Mouse (Mus musculus) erythroblast, embryonic 14.5 days (primary cell): Measurements from ENCODE around the gene Asxl1. TPM values are rescaled to one million over a fixed set of nuclear protein-coding genes. Genes with fewer than 3 reads are reported as not detected.

Source experiments
- H3K27me3 ChIP-seq: 2 replicates; pipeline ENCODE4 v1.6.1; 2012; ENCODE audit warnings: inconsistent platforms; ENCODE audit not compliant: control insufficient read depth
- H3K36me3 ChIP-seq: 2 replicates; pipeline ENCODE4 v1.6.1; 2012; ENCODE audit warnings: mild to moderate bottlenecking, inconsistent platforms; ENCODE audit not compliant: control insufficient read depth
- H3K4me1 ChIP-seq: 2 replicates; pipeline ENCODE4 v1.6.1; 2012; ENCODE audit warnings: inconsistent platforms; ENCODE audit not compliant: control insufficient read depth
- H3K4me3 ChIP-seq: replicated peaks from 2 replicates; pipeline ENCODE3; 2012; ENCODE audit warnings: moderate library complexity, mild to moderate bottlenecking, inconsistent platforms
- H3K9me3 ChIP-seq: 2 replicates; pipeline ENCODE4 v1.6.1; 2012; ENCODE audit warnings: low read length, inconsistent platforms, mixed read lengths; ENCODE audit not compliant: control insufficient read depth
- GATA1 ChIP-seq: IDR thresholded peaks from 2 replicates; pipeline ENCODE4 v1.6.1; 2012; ENCODE audit warnings: low read length, inconsistent platforms, mixed read lengths
- TAL1 ChIP-seq: IDR thresholded peaks from 3 replicates; pipeline ENCODE4 v1.6.1; 2012; ENCODE audit warnings: low read length, inconsistent platforms, mixed read lengths
- polyA plus RNA-seq: library from polyadenylated mRNA; stranded (reverse); fragments of >175 nt; gene quantifications from 2 replicates; pipeline ENCODE4 v1.2.3, GENCODE M21; 2012

The Asxl1 gene
- polyA plus RNA-seq, 1 experiment, result 0.97 TPM

GRCm38 (mm10) chr2:153318408-153318807 is 27.2 kb upstream of the Asxl1 start:
- Histone ChIP-seq H3K9me3 (no peaks in the 10 kb centered on the region), H3K4me1 (no peaks in the 10 kb centered on the region), H3K36me3 (peaks cover 33% of the 10 kb centered on the region), H3K4me3 (no peak overlapping the region), H3K27me3 (no peaks in the 10 kb centered on the region)
- TF ChIP-seq TAL1 (no peak), GATA1 (no peak)

DNA sequence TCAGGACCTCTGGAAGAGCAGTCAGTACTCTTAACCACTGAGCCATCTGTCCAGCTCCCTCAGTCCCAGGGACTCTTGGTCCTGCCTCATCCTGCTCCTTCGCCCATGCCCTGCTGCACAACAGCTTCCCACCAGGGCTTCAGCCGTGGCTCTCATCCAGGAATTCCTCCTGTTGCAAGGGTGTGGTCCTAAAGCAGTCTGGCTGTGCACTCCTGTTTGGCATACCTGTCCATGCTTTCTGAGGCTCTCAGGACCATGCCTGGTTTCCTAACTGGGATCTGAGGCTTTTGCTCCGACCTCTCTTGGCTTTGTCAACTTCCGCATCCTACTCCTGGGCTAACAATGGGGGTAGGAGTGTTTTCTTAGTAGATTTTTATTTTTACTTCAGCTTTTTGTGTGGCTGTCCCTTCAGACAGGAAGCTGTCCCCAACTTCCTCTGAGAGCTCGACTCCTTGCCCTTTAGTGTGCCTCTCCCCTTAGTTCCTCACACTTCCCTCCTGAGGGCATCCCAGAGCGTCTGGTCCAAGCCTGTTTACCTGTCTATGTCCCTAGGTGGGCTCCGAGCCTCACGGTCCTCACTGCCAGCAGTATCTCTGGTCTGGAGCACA is 26.5 kb upstream of the Asxl1 start:
- no peaks in the 10 kb centered on the region for H3K4me1 ChIP-seq
- no peaks in the 10 kb centered on the region for H3K27me3 ChIP-seq
- peaks cover 40% of the 10 kb centered on the region for H3K36me3 ChIP-seq
- H3K9me3 ChIP-seq, result no peaks in the 10 kb centered on the region
- no peak overlapping the region for H3K4me3 ChIP-seq
- TF ChIP-seq TAL1 (no peak), GATA1 (no peak)

- no peaks in the 10 kb centered on the region for H3K9me3 ChIP-seq
- H3K36me3 ChIP-seq, result peaks cover 48% of the 10 kb centered on the region
- no peaks in the 10 kb centered on the region; the same call in 1 of the 2 replicates for H3K4me1 ChIP-seq
- no peaks in the 10 kb centered on the region for H3K27me3 ChIP-seq
- TF ChIP-seq GATA1, result no peak
- TF ChIP-seq TAL1, result no peak
- no peak overlapping the region for H3K4me3 ChIP-seq
These were observed 19.8 kb upstream of the Asxl1 start for GRCm38 (mm10) chr2:153325706-153326376.

DNA sequence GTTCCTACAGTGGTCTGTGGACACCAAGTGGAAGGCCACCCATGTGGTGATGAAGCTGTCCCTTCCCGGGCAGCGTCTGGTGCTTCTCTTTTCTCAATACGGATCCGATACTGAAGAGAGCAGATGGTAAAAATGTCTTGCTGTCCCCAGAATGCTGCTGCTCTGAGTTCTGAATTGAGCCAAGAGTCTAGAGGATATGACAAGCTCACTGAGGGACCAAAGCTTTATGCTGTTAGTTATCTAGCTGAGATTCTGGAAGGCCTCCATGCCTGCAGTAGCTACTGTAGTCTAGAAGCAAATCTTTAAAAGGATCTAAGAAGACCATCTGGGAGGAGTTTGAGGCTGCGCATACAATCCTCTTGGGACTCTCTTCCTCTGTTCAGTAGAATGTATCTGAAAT is 13.4 kb upstream of the Asxl1 start:
- H3K36me3 ChIP-seq, result peaks cover 17% of the 10 kb centered on the region
- no peaks in the 10 kb centered on the region for H3K9me3 ChIP-seq
- no peak overlapping the region for H3K4me3 ChIP-seq
- H3K4me1 ChIP-seq, result peaks cover 23% of the 10 kb centered on the region
- H3K27me3 ChIP-seq, result no peaks in the 10 kb centered on the region
- no peak for TF ChIP-seq TAL1
- no peak for TF ChIP-seq GATA1

- peaks cover 25% of the 10 kb centered on the region for H3K4me1 ChIP-seq
- H3K36me3 ChIP-seq, result peaks cover 17% of the 10 kb centered on the region
- no peak overlapping the region for H3K4me3 ChIP-seq
- TF ChIP-seq GATA1, result no peak
- no peak for TF ChIP-seq TAL1
- no peaks in the 10 kb centered on the region for H3K27me3 ChIP-seq
- H3K9me3 ChIP-seq, result no peaks in the 10 kb centered on the region
These were observed 12.6 kb upstream of the Asxl1 start for GRCm38 (mm10) chr2:153332981-153333380.

GRCm38 (mm10) chr2:153333822-153334232 is 11.8 kb upstream of the Asxl1 start:
- H3K4me1 ChIP-seq, result peaks cover 25% of the 10 kb centered on the region

GRCm38 (mm10) chr2:153334281-153334680 is 11.3 kb upstream of the Asxl1 start:
- TF ChIP-seq GATA1 (no peak), TAL1 (no peak)
- no peaks in the 10 kb centered on the region for H3K27me3 ChIP-seq
- H3K4me3 ChIP-seq, result no peak overlapping the region
- H3K4me1 ChIP-seq, result peaks cover 25% of the 10 kb centered on the region
- peaks cover 16% of the 10 kb centered on the region for H3K36me3 ChIP-seq
- H3K9me3 ChIP-seq, result no peaks in the 10 kb centered on the region

More at GRCm38 (mm10) chr2:153333822-153334232, 11.8 kb upstream of the Asxl1 start:
- H3K4me3 ChIP-seq, result no peak overlapping the region
- TF ChIP-seq GATA1 (no peak), TAL1 (no peak)
- H3K36me3 ChIP-seq, result peaks cover 17% of the 10 kb centered on the region
- no peaks in the 10 kb centered on the region for H3K9me3 ChIP-seq
- H3K27me3 ChIP-seq, result no peaks in the 10 kb centered on the region

DNA sequence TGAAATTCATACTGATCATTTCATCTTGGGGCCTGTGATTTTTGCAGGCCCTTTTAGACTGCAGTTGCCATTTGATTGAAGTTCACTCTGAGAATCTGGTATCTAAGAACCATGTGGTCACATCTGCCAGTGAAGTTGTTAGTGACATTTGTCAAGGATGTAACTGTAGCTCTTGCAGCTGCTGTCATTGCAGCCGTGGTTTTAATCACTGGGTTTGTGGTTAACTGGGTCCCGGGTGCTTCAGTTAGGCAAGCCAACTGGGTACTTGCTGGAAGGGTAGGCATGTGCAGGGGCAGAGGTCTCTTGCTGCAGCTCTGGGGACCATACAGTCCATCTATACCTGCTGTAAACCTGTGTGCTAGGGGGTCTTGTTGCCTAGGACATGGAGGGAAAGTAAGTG is 9.5 kb upstream of the Asxl1 start:
- H3K4me3 ChIP-seq, result no peak overlapping the region
- no peaks in the 10 kb centered on the region for H3K9me3 ChIP-seq
- peaks cover 26% of the 10 kb centered on the region for H3K4me1 ChIP-seq
- peaks cover 8% of the 10 kb centered on the region for H3K36me3 ChIP-seq
- no peaks in the 10 kb centered on the region for H3K27me3 ChIP-seq
- no peak for TF ChIP-seq TAL1
- no peak for TF ChIP-seq GATA1

DNA sequence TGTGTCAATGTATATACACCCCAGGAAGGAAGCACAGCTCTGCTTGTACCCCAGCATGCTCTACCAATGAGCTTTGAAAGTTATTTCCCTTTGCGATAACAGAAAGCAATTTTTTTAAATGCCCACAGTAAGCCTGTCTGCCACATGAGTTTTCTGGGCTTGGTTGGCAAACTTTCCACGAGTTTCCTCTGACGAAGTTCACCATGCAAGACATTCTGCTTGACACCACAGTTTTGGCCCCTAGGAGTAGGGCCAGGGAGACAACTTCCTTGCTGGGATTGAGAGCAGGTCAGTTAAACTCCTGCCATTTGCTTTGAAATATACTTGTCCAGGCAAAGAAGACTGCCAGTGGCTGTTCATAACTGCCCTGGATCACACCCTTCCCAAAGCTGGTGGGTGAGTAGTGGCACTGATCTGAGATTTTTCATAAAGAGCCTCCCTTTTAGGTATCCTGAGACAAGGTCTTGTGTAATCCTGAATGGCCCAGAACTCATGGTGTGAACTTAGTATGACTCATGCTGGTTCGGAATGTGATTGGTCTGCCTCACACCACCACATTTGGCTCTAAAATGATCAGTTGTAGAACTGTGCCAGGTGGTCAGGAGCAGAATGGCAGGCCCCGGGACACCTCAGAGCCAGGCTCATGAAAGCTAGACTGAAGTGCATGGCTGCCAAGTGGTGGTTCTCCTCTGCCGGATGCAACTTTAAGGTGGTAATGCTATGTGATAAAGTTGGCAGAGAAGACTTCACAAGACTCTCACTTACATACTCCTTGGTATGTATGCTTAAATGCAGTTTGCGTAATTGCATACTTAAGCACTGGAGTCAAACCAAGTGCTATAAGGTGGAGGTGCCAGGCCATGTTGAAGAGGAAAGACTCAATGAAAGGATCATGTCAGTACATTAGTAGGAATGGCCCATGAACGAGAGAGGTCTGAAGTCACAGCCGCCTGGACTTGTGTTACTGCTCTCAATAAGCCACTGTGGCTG is 7.0 kb upstream of the Asxl1 start:
- Histone ChIP-seq H3K36me3 (peaks cover 25% of the 10 kb centered on the region), H3K4me1 (peaks cover 37% of the 10 kb centered on the region), H3K27me3 (no peaks in the 10 kb centered on the region), H3K9me3 (no peaks in the 10 kb centered on the region), H3K4me3 (no peak overlapping the region)
- TF ChIP-seq TAL1 (no peak), GATA1 (no peak)
